Mouse (Mus musculus) limb, embryonic 10.5 days (tissue): ENCODE data around the gene Kcnk1. TPM values are rescaled to one million over a fixed set of nuclear protein-coding genes. Genes with fewer than 3 reads are reported as not detected.

Experiments
- DNase-seq: peaks from one replicate; pipeline ENCODE4 v3.0.0-alpha.2; 2017; ENCODE audit warnings: low spot score
- H3K27ac ChIP-seq: fragments of 300-500 bp; sonication (generic); 2 replicates; pipeline ENCODE4 v1.5.1; 2016; ENCODE audit warnings: mild to moderate bottlenecking
- H3K27me3 ChIP-seq: fragments of 300-500 bp; sonication (generic); 2 replicates; pipeline ENCODE4 v1.6.1; 2016; ENCODE audit warnings: low read depth, mild to moderate bottlenecking; ENCODE audit not compliant: poor library complexity, severe bottlenecking
- H3K36me3 ChIP-seq: fragments of 300-500 bp; sonication (generic); 2 replicates; pipeline ENCODE4 v1.6.1; 2016; ENCODE audit warnings: mild to moderate bottlenecking, moderate library complexity
- H3K4me1 ChIP-seq: fragments of 300-500 bp; sonication (generic); 2 replicates; pipeline ENCODE4 v1.6.1; 2016
- H3K4me3 ChIP-seq: fragments of 300-500 bp; sonication (generic); 2 replicates; pipeline ENCODE4 v1.5.1; 2016; ENCODE audit warnings: mild to moderate bottlenecking, moderate library complexity
- H3K9me3 ChIP-seq: fragments of 300-500 bp; sonication (generic); replicated peaks from 2 replicates; pipeline ENCODE4 v1.6.1; 2016; ENCODE audit warnings: mild to moderate bottlenecking
- WGBS: fragments of 180-500 bp; shearing (Covaris S2); methylation state at CpG from one replicate; pipeline ENCODE4 v1.1.7; 2016; 5-methylcytosine and 5-hydroxymethylcytosine counted together
- polyA plus RNA-seq: library from polyadenylated mRNA; unstranded; fragments of >200 nt; fragmentation: Nextera tagmentation; extraction: Ambion mirVana; gene quantifications from 2 replicates; pipeline ENCODE4 v1.2.1, GENCODE M21; 2016

Kcnk1 gene
- 9.2 and 10.1 TPM in 2 replicates for polyA plus RNA-seq

GRCm38 (mm10) chr8:125995101-125995986 is at the start of gene Kcnk1:
Gene Kcnk1, plus strand, starts transcription at chr8:125995170.
- peaks cover 65% of the 10 kb centered on the region for H3K27me3 ChIP-seq
- H3K27ac ChIP-seq = peak within 1 kb of the TSS; percentile 75
- no peaks in the 10 kb centered on the region for H3K36me3 ChIP-seq
- peak within 1 kb of the TSS; percentile 69 for H3K4me3 ChIP-seq
- no peaks in the 10 kb centered on the region for H3K9me3 ChIP-seq
- under 1% methylated on average over 73 of the region's 73 CpGs for WGBS
- peak; percentile 82 for DNase-seq
- H3K4me1 ChIP-seq = peaks cover 24% of the 10 kb centered on the region

GRCm38 (mm10) chr8:125948696-125949308 is 46.2 kb upstream of the Kcnk1 start:
- Histone ChIP-seq H3K9me3 (no peaks in the 10 kb centered on the region), H3K4me1 (no peaks in the 10 kb centered on the region), H3K36me3 (no peaks in the 10 kb centered on the region), H3K27ac (no peak overlapping the region), H3K4me3 (no peak overlapping the region), H3K27me3 (no peaks in the 10 kb centered on the region)
- DNase-seq = no peak
- WGBS = 87% methylated on average over 9 of the region's 9 CpGs

- Histone ChIP-seq H3K27me3 (0 out of 2 replicates have a peak, but pooled peaks cover 4% of the 10 kb centered on the region), H3K4me3 (no peak overlapping the region), H3K36me3 (no peaks in the 10 kb centered on the region), H3K9me3 (no peaks in the 10 kb centered on the region), H3K4me1 (no peaks in the 10 kb centered on the region), H3K27ac (no peak overlapping the region)
- DNase-seq = peak; percentile 87
- 26% methylated on average over 23 of the region's 23 CpGs for WGBS
These were observed 44.7 kb upstream of the Kcnk1 start for GRCm38 (mm10) chr8:125950007-125950940.

- 16% methylated on average over 11 of the region's 11 CpGs for WGBS
- peak; percentile 75 for DNase-seq
- Histone ChIP-seq H3K9me3 (no peaks in the 10 kb centered on the region), H3K4me1 (peaks cover 18% of the 10 kb centered on the region; the same call in 1 of the 2 replicates), H3K4me3 (no peak overlapping the region), H3K27me3 (0 out of 2 replicates have a peak, but pooled peaks cover 9% of the 10 kb centered on the region), H3K27ac (no peak overlapping the region), H3K36me3 (no peaks in the 10 kb centered on the region)
These were observed 39.3 kb upstream of the Kcnk1 start for GRCm38 (mm10) chr8:125955671-125956070.

- H3K9me3 ChIP-seq = no peaks in the 10 kb centered on the region
- H3K4me1 ChIP-seq = peaks cover 18% of the 10 kb centered on the region; the same call in 1 of the 2 replicates
- H3K27ac ChIP-seq = no peak overlapping the region
- WGBS = 79% methylated on average over 9 of the region's 9 CpGs
- no peak overlapping the region for H3K4me3 ChIP-seq
- no peaks in the 10 kb centered on the region for H3K36me3 ChIP-seq
- 0 out of 2 replicates have a peak, but pooled peaks cover 9% of the 10 kb centered on the region for H3K27me3 ChIP-seq
- DNase-seq = no peak
These were observed 38.2 kb upstream of the Kcnk1 start for GRCm38 (mm10) chr8:125956796-125957195.

- Histone ChIP-seq H3K4me1 (peaks cover 18% of the 10 kb centered on the region; the same call in 1 of the 2 replicates), H3K36me3 (no peaks in the 10 kb centered on the region), H3K27ac (no peak overlapping the region), H3K4me3 (no peak overlapping the region), H3K9me3 (no peaks in the 10 kb centered on the region), H3K27me3 (peaks cover 11% of the 10 kb centered on the region; the same call in 1 of the 2 replicates)
- WGBS = 73% methylated on average over 13 of the region's 13 CpGs
- no peak for DNase-seq
These were observed 37.6 kb upstream of the Kcnk1 start for GRCm38 (mm10) chr8:125957226-125957993.

- Histone ChIP-seq H3K4me3 (no peak overlapping the region), H3K9me3 (no peaks in the 10 kb centered on the region), H3K36me3 (no peaks in the 10 kb centered on the region), H3K27ac (no peak overlapping the region), H3K4me1 (peaks cover 18% of the 10 kb centered on the region; the same call in 1 of the 2 replicates), H3K27me3 (peaks cover 17% of the 10 kb centered on the region)
- WGBS = 76% methylated on average over 1 of the region's 1 CpGs
- no peak for DNase-seq
These were observed 37.0 kb upstream of the Kcnk1 start for GRCm38 (mm10) chr8:125957994-125958368.

GRCm38 (mm10) chr8:125959363-125959771 is 35.6 kb upstream of the Kcnk1 start:
- H3K27me3 ChIP-seq = peaks cover 31% of the 10 kb centered on the region
- 51% methylated on average over 4 of the region's 4 CpGs for WGBS
- no peak overlapping the region for H3K27ac ChIP-seq
- no peaks in the 10 kb centered on the region for H3K36me3 ChIP-seq
- H3K4me1 ChIP-seq = peaks cover 24% of the 10 kb centered on the region; the same call in 1 of the 2 replicates
- no peak overlapping the region for H3K4me3 ChIP-seq
- no peaks in the 10 kb centered on the region for H3K9me3 ChIP-seq
- no peak for DNase-seq

- H3K27me3 ChIP-seq = peaks cover 36% of the 10 kb centered on the region
- no peaks in the 10 kb centered on the region for H3K9me3 ChIP-seq
- no peak overlapping the region for H3K27ac ChIP-seq
- H3K4me1 ChIP-seq = peaks cover 24% of the 10 kb centered on the region; the same call in 1 of the 2 replicates
- no peak overlapping the region for H3K4me3 ChIP-seq
- no peaks in the 10 kb centered on the region for H3K36me3 ChIP-seq
- 84% methylated on average over 8 of the region's 8 CpGs for WGBS
- no peak for DNase-seq
These were observed 34.9 kb upstream of the Kcnk1 start for GRCm38 (mm10) chr8:125960037-125960436.

- 91% methylated on average over 6 of the region's 6 CpGs for WGBS
- Histone ChIP-seq H3K4me3 (no peak overlapping the region), H3K36me3 (no peaks in the 10 kb centered on the region), H3K27me3 (peaks cover 38% of the 10 kb centered on the region), H3K4me1 (peaks cover 21% of the 10 kb centered on the region; the same call in 1 of the 2 replicates), H3K9me3 (no peaks in the 10 kb centered on the region), H3K27ac (no peak overlapping the region)
- DNase-seq = no peak
These were observed 33.2 kb upstream of the Kcnk1 start for GRCm38 (mm10) chr8:125961790-125962189.

GRCm38 (mm10) chr8:125963807-125964211 is 31.2 kb upstream of the Kcnk1 start:
- no peak for DNase-seq
- Histone ChIP-seq H3K27me3 (peaks cover 38% of the 10 kb centered on the region), H3K4me3 (peak overlapping the region; percentile 11; the same call in 1 of the 2 replicates), H3K27ac (no peak overlapping the region), H3K36me3 (no peaks in the 10 kb centered on the region), H3K9me3 (no peaks in the 10 kb centered on the region), H3K4me1 (peaks cover 6% of the 10 kb centered on the region; the same call in 1 of the 2 replicates)
- WGBS = 5% methylated on average over 11 of the region's 11 CpGs
